In the genomic region with DNA sequence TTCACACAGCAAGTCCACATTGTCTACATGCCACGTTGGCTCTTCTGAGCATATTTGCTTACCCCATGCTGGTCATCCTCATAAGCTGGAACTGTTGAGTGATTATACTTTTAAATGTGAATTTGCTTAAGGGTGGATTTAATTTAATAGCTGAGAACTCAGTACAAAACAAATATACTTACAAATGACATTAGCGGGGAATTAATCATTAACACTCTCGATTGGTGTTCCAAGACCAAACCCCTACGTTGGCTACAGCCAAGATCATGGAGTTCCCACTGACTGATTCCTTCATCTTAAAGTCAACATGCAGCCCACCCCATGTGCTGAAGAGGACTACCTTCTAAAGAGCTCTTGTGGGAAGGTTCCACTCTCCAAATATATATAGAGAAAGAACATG, we compare ENCODE assay signal across 17 mouse cellular contexts.
"Had no signal": no experiment of that assay in that cellular context is flagged by ENCODE, and none has a peak within 500 bp of the region (broad histone marks: within the 10 kb centered on the region; RNA-seq: fewer than 3 reads in every experiment).

No protein-coding gene starts in this region.

- H3K27ac ChIP-seq: hindbrain, postnatal 0 days; layer of hippocampus, adult 2 months; limb, embryonic 10.5 days; limb, embryonic 13.5 days; liver, embryonic 14.5 days; macrophage; midbrain, embryonic 13.5 days had no signal

- DNase-seq: layer of hippocampus, adult 9-11 months; liver; liver, postnatal 0 days; lung, embryonic 14.5 days; thymus, adult 18-20 months; thymus, postnatal 36 days had no signal

- H3K4me3 ChIP-seq: layer of hippocampus, adult 2 months; limb, embryonic 10.5 days; limb, embryonic 13.5 days; midbrain, embryonic 13.5 days had no signal

- H3K4me2 ChIP-seq: limb, embryonic 13.5 days; lung, embryonic 14.5 days; midbrain, embryonic 13.5 days had no signal

- H3K4me1 ChIP-seq: midbrain, embryonic 13.5 days had no signal

- H3K27me3 ChIP-seq: limb, embryonic 13.5 days; midbrain, embryonic 13.5 days had no signal

- ATAC-seq: hindbrain, postnatal 0 days; inflammation-experienced regulatory T-cells, adult 6 months; intestine, embryonic 16.5 days; liver, postnatal 0 days; lung, postnatal 0 days; midbrain, embryonic 13.5 days; midbrain, embryonic 16.5 days had no signal

- H3K9me3 ChIP-seq: limb, embryonic 10.5 days; limb, embryonic 13.5 days; midbrain, embryonic 13.5 days had no signal

- H3K36me3 ChIP-seq: limb, embryonic 10.5 days; limb, embryonic 13.5 days; midbrain, embryonic 13.5 days had no signal

- H3K9ac ChIP-seq: limb, embryonic 13.5 days; liver, embryonic 14.5 days; liver, postnatal 0 days; lung, embryonic 14.5 days; midbrain, embryonic 13.5 days had no signal
